Mouse (Mus musculus) myocyte (in vitro differentiated cells): ENCODE measurements around the gene Pkp3. TPM values are rescaled to one million over a fixed set of nuclear protein-coding genes. Genes with fewer than 3 reads are reported as not detected.

Experiments used
- H3K27me3 ChIP-seq: one replicate; pipeline ENCODE4 v1.6.1; 2011; ENCODE audit not compliant: control insufficient read depth, insufficient read depth, insufficient read length
- H3K36me3 ChIP-seq: one replicate; pipeline ENCODE4 v1.6.1; 2011; ENCODE audit not compliant: control insufficient read depth, insufficient read depth
- H3K4me2 ChIP-seq: one replicate; pipeline ENCODE4 v1.6.1; 2011; ENCODE audit warnings: low read depth, control low read depth
- H3K4me3 ChIP-seq: one replicate; pipeline ENCODE4 v1.5.1; 2011; ENCODE audit warnings: mild to moderate bottlenecking, control low read depth, moderate library complexity
- H3K79me2 ChIP-seq: one replicate; pipeline ENCODE4 v1.6.1; 2011; ENCODE audit not compliant: control insufficient read depth, insufficient read depth
- H3ac ChIP-seq: one replicate; pipeline ENCODE4 v1.6.1; 2011; ENCODE audit not compliant: control insufficient read depth, insufficient read length
- CEBPB ChIP-seq: IDR thresholded peaks from 2 replicates; pipeline ENCODE4 v1.6.1; 2011; ENCODE audit warnings: mild to moderate bottlenecking, moderate library complexity; ENCODE audit not compliant: poor library complexity, insufficient read depth, severe bottlenecking
- E2F4 ChIP-seq: IDR thresholded peaks from one replicate; pipeline ENCODE4 v1.6.1; 2011; ENCODE audit warnings: mild to moderate bottlenecking, control low read depth, moderate library complexity; ENCODE audit not compliant: insufficient read depth
- MAX ChIP-seq: IDR thresholded peaks from one replicate; pipeline ENCODE4 v1.6.1; 2011; ENCODE audit warnings: low read depth, mild to moderate bottlenecking, control low read depth
- MYOD1 ChIP-seq, 3 experiments: IDR thresholded peaks; one replicate each; pipeline ENCODE4 v1.6.1; 2011; ENCODE audit warnings: control low read depth in 2 of 3, low read depth in 2 of 3, mild to moderate bottlenecking in 2 of 3, moderate library complexity in 1 of 3; ENCODE audit not compliant: insufficient read length in 2 of 3, control insufficient read depth in 1 of 3
- MYOG ChIP-seq, 3 experiments: IDR thresholded peaks; one replicate each; pipeline ENCODE4 v1.6.1; 2011; ENCODE audit warnings: control low read depth in 2 of 3, low read depth in 2 of 3, mild to moderate bottlenecking in 2 of 3; ENCODE audit not compliant: insufficient read length in 2 of 3, control insufficient read depth in 1 of 3, insufficient read depth in 1 of 3
- POLR2A ChIP-seq: IDR thresholded peaks from one replicate; pipeline ENCODE4 v1.6.1; 2011; ENCODE audit warnings: low read depth, mild to moderate bottlenecking, control low read depth, moderate library complexity; ENCODE audit not compliant: insufficient read length
- POLR2AphosphoS2 ChIP-seq: IDR thresholded peaks from one replicate; pipeline ENCODE4 v1.6.1; 2011; ENCODE audit warnings: low read depth, control low read depth; ENCODE audit not compliant: insufficient read length
- REST ChIP-seq: IDR thresholded peaks from one replicate; pipeline ENCODE4 v1.6.1; 2011; ENCODE audit warnings: mild to moderate bottlenecking, control low read depth, moderate library complexity; ENCODE audit not compliant: insufficient read depth, insufficient read length
- SRF ChIP-seq: IDR thresholded peaks from one replicate; pipeline ENCODE4 v1.6.1; 2011; ENCODE audit warnings: low read depth; ENCODE audit not compliant: control insufficient read depth, insufficient read length
- TCF12 ChIP-seq: IDR thresholded peaks from one replicate; pipeline ENCODE4 v1.6.1; 2011; ENCODE audit warnings: mild to moderate bottlenecking, control low read depth; ENCODE audit not compliant: poor library complexity, insufficient read depth, severe bottlenecking
- TCF3 ChIP-seq: IDR thresholded peaks from one replicate; pipeline ENCODE4 v1.6.1; 2011; ENCODE audit warnings: low read depth, control low read depth; ENCODE audit not compliant: insufficient read length
- USF1 ChIP-seq: IDR thresholded peaks from one replicate; pipeline ENCODE4 v1.6.1; 2011; ENCODE audit warnings: low read depth, mild to moderate bottlenecking, control low read depth, moderate library complexity
- polyA plus RNA-seq: library from polyadenylated mRNA; unstranded; fragments of >200 nt; fragmentation: generic; extraction: Trizol; gene quantifications from one replicate; pipeline ENCODE4 v1.2.1, GENCODE M21; 2012; ENCODE audit warnings: missing spikeins

The Pkp3 gene
- polyA plus RNA-seq, 1 experiment = 0.25 TPM

- TF ChIP-seq CEBPB = no peak
- no peak for TF ChIP-seq USF1
- no peak for TF ChIP-seq SRF
- no peak for TF ChIP-seq MYOD1 (IDR thresholded peaks at IDR 0.05; ENCODE audit: control insufficient read depth in 1 of 3, insufficient read length in 2 of 3, low read depth in 2 of 3)
- TF ChIP-seq POLR2A = no peak
- TF ChIP-seq REST = no peak
- TF ChIP-seq MYOG (IDR thresholded peaks at IDR 0.05; ENCODE audit: control insufficient read depth in 1 of 3, insufficient read depth in 1 of 3, insufficient read length in 2 of 3, low read depth in 2 of 3) = no peak
- no peak for TF ChIP-seq POLR2AphosphoS2
- no peak for TF ChIP-seq TCF12
- TF ChIP-seq E2F4 = no peak
- TF ChIP-seq MAX = no peak
- no peak for TF ChIP-seq TCF3
- no peaks in the 10 kb centered on the region for H3K36me3 ChIP-seq
- no peak overlapping the region for H3K4me2 ChIP-seq
- H3ac ChIP-seq = no peak overlapping the region
- H3K4me3 ChIP-seq = no peak overlapping the region
- H3K27me3 ChIP-seq = no peaks in the 10 kb centered on the region
- H3K79me2 ChIP-seq = no peaks in the 10 kb centered on the region
These were observed 15.9 kb downstream of the Pkp3 start for GRCm38 (mm10) chr7:141093950-141094349.

GRCm38 (mm10) chr7:141094487-141095205 is 16.6 kb downstream of the Pkp3 start:
- Histone ChIP-seq H3K27me3 (peaks cover 2% of the 10 kb centered on the region), H3K4me3 (no peak overlapping the region), H3K36me3 (no peaks in the 10 kb centered on the region), H3ac (no peak overlapping the region), H3K4me2 (no peak overlapping the region), H3K79me2 (no peaks in the 10 kb centered on the region)
- TF ChIP-seq SRF (no peak), USF1 (no peak), MYOD1 (IDR thresholded peaks at IDR 0.05; ENCODE audit: control insufficient read depth in 1 of 3, insufficient read length in 2 of 3, low read depth in 2 of 3) (no peak), MYOG (IDR thresholded peaks at IDR 0.05; ENCODE audit: control insufficient read depth in 1 of 3, insufficient read depth in 1 of 3, insufficient read length in 2 of 3, low read depth in 2 of 3) (no peak), POLR2A (no peak), MAX (no peak), POLR2AphosphoS2 (no peak), CEBPB (no peak), REST (no peak), TCF3 (no peak), E2F4 (no peak), TCF12 (no peak)

DNA sequence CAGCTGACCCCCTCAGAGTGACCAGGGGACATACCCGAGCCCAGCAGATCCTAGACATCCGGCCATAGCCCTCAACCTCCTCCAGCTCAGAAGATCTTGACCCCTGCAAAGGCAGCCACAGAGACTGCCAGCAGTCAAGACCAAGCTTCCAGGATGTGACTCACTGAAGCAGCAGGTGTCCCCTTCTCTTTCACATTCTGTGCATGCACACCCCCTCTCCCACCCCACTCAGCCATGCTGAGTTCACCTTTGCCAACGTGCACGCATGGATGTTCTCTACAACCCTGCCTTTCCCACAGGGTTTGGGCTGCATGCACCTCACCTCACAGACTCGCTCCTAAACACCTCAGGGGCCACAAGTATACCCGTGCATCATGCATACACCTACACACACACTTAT is 18.0 kb downstream of the Pkp3 start:
- TF ChIP-seq MYOD1 (IDR thresholded peaks at IDR 0.05; ENCODE audit: control insufficient read depth in 1 of 3, insufficient read length in 2 of 3, low read depth in 2 of 3) (peak in 2 of 3 experiments; percentile 25 to 79), POLR2A (no peak), MYOG (IDR thresholded peaks at IDR 0.05; ENCODE audit: control insufficient read depth in 1 of 3, insufficient read depth in 1 of 3, insufficient read length in 2 of 3, low read depth in 2 of 3) (peak in 1 of 3 experiments; percentile 17)
- no peaks in the 10 kb centered on the region for H3K79me2 ChIP-seq
- peak overlapping the region; percentile 49 for H3K4me2 ChIP-seq
- no peaks in the 10 kb centered on the region for H3K36me3 ChIP-seq
- no peak overlapping the region for H3ac ChIP-seq
- H3K4me3 ChIP-seq = no peak overlapping the region
- H3K27me3 ChIP-seq = peaks cover 13% of the 10 kb centered on the region

- Histone ChIP-seq H3K4me2 (peak overlapping the region; percentile 49), H3K4me3 (no peak overlapping the region), H3ac (no peak overlapping the region), H3K36me3 (no peaks in the 10 kb centered on the region), H3K27me3 (peaks cover 13% of the 10 kb centered on the region), H3K79me2 (no peaks in the 10 kb centered on the region)
- TF ChIP-seq POLR2AphosphoS2 (no peak), E2F4 (no peak), TCF12 (no peak), MYOD1 (IDR thresholded peaks at IDR 0.05; ENCODE audit: control insufficient read depth in 1 of 3, insufficient read length in 2 of 3, low read depth in 2 of 3) (no peak), REST (no peak), MAX (no peak), USF1 (no peak), MYOG (IDR thresholded peaks at IDR 0.05; ENCODE audit: control insufficient read depth in 1 of 3, insufficient read depth in 1 of 3, insufficient read length in 2 of 3, low read depth in 2 of 3) (no peak), POLR2A (no peak), CEBPB (no peak), SRF (no peak), TCF3 (no peak)
These were observed 18.6 kb downstream of the Pkp3 start for GRCm38 (mm10) chr7:141096649-141097056.
